Mouse (Mus musculus): ENCODE data around the gene Dnmt3b.
A peak's percentile ranks its signal among the peaks of the same experiment; 100 is the strongest.

Gene Dnmt3b

DNA sequence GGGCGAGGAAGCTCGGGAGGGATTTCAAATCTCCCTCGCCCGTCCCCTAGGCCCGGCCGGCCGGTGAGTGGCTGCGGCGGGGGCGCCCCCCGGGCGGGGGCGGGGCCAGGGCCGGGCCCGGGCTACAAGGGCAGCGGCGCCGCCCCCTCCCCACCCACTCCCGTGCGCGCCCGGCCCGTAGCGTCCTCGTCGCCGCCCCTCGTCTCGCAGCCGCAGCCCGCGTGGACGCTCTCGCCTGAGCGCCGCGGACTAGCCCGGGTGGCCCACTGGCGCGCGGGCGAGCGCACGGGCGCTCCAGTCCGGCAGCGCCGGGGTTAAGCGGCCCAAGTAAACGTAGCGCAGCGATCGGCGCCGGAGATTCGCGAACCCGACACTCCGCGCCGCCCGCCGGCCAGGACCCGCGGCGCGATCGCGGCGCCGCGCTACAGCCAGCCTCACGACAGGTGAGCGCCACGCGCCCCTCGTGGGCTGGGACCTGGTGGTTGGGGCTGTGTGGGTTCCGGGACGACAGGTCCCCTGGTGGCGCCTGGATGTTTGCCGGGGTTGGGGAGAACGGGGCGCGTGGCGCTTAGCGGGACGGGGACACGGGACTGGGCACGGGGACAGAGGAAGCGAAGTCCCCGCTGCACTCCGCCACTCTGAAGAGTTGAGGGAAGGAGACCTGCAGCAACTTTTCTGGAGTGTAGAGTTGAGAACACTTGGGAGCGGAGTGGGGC is at the start of gene Dnmt3b:
Dnmt3b (plus strand) TSS at position 153 of the 716 bp plus-strand sequence.
- peak; percentile 67 for DNase-seq (ENCODE audit: low read depth)

DNA sequence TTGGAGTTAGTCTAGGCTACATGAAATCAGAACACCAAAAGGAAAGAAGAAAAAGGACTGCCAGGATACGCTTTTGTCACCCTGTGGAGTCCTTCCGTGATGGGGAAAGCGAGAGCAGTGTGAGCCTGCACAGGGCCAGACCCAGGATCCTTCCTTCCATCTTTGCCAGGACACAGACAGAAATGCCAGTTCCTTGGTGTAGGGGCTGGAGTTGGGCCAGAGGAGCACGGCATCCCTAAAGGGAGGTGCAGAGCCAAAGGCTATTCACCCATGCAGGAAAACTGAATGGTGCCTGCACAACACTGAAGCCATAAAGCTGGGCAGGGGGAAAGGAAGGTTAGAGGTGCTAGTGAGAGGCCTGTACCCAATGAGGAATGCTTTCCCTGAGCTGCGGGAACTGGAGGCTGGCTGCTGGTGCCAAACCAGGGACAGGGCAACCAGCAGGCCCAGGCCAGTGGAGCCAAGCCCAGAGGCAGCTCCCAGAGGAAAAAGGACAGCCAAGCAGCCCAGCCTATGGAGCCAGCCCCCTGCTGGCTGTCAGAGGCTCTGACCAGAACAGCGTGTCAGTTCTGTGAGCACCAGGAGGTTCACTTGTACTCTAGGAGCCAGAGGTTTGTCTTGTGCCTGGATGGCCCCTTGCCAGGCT is 49.1 kb upstream of the Dnmt3b start:
- DNase-seq (ENCODE audit: low read depth) = no peak

DNA sequence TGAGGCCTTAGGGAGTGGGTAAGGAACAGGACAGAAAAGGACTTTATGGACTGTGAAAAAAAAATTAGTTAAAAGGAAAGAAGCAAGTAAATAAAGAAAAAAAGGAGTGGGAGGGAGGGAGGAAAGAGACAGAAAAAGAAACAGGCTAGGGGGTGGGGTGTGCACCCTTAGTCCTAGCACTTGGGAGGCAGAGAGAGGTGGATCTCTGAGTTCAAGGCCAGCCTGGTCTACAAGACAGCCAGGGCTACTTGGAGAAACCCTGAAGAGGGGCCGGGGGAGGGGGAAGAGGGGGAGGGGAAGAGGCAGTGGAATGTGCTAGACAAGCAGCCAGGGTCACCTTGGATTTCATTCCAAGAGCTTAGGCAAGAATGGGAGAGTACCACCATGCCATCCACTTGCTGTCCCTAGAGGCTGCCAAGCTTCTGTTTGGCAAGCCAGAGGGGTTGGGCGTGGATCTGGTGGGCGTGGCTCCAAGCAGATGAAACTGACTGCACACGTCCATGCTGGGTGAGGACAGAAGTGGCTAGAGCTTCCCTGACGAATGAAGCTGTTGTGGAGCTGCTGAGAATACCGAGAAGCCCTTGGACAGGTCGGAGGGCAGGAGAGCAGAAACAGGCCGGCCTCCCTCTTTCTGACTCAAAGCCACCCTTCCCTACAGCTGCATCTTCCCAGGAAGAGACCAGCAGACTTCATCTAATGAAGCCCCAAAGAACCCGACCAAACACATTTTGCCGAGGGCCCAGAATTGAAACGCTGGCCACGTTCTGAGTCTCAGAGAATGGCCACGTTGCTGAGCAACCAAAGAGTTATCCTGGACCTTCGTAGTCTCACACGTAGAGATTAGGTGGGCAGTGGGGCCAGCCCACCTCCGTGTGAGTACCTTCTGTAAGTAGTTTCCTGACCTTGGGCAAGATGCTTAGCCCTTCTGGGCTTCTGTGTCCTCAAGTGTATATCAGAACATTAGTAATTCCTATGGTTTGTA is 48.3 kb upstream of the Dnmt3b start:
- no peak for DNase-seq (ENCODE audit: low read depth)

DNA sequence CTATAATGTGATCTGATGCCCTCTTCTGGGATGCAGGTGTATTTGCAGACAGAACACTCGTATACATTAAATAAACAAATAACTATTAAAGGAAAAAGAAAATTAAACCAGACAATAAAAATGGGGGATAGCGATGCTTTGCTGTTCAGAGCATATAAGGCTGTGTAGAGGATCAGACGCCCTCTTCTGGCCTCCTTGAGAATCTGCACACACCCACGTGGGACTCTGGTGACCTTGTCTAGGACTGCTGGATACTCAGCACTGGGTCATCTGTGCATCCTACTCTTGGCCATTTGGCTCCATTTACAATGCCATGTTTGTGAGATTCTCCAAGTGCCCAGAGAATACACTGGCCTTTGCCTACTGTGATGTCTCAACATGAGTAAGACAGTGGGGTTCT is 45.5 kb upstream of the Dnmt3b start:
- DNase-seq (ENCODE audit: low read depth) = no peak

DNA sequence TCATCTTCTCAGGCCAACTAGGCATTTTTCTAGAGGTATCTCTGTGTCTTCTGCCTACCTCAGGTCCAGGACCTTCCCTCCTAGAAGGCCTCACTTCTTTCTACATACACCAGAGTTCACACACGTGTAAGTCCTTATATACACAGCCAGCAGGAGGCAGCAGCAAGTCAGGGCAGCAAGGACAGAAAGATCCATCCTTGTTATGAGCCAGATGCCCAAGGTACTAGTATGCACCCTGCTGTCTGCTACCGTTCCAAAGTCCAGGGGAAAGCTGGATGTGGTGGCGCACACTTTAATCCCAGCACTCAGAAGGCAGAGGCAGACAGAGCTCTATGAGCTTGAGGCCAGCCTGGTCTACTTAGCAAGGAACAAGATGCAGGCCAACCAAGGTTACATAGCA is 42.8 kb upstream of the Dnmt3b start:
- DNase-seq (ENCODE audit: low read depth) = peak; percentile 28

DNA sequence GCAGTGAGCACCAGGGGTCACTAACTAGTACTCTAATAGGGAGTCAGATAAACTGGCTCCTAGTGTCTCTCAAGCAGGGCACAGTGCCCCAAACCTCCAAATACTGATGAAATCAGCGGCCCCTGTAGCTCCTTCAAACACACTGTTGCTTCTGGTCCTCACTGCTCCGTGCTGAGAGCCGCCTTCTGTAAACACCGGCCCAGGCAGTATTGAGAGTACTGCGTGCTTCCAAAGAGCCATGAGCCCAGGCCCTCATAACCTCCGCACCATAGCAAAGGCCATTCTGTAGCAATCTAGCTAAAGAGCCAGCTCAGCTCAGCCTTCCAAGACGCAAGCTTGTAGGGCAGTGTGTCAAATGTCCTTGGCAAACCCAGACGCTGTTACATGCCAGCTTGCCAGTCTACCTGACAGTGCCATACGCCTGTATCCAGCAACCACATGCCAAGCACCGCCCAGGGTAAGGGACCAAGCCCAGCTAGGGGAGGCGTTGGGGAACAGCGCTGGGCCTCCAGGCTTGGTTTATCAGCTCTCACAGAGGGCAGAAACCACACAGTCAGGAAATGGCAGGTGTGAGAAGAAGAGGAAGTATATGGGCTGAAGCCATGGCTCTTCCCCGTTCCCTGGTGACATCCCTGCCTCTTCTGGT is 41.3 kb upstream of the Dnmt3b start:
- peak; percentile 31 for DNase-seq (ENCODE audit: low read depth)

DNA sequence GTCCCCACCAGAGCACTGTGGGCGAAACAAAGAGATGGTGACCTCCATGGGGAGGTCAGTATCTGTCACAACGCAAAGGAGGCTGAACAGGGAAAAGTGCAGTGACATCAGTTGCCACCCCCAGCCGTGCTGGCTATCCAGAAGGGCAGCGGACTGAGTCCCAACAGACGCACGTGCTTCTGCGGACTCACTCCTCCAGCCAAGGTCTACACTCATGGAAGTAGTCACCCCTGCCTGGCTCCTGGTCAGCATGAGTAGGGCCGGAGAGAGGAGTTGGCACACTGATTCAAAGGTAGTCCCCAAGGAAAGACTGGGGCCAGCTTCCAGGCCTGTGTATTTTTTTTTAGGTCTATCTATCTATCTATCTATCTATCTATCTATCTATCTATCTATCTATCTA is 40.2 kb upstream of the Dnmt3b start:
- DNase-seq (ENCODE audit: low read depth) = no peak

DNA sequence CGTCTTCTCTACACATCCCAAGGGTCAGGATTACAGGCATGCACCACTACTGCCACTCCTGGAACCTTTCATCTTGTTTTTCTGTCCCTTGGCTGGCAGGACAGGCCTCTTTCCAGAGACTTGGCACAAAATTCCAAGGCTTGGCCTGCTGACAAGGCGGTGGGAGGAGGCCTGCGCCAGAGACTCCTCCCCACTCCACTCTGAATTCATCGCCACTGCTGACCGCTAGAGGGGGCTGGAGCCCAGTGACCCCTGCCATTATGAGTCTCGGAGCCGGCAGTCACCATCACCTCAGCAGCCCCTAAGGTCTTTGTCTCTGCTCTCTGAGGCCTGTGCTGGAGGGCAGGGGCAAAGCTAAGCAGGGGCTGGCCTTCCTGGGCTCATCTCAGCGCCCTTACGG is 39.7 kb upstream of the Dnmt3b start:
- peak; percentile 81 for DNase-seq (ENCODE audit: low read depth)

DNA sequence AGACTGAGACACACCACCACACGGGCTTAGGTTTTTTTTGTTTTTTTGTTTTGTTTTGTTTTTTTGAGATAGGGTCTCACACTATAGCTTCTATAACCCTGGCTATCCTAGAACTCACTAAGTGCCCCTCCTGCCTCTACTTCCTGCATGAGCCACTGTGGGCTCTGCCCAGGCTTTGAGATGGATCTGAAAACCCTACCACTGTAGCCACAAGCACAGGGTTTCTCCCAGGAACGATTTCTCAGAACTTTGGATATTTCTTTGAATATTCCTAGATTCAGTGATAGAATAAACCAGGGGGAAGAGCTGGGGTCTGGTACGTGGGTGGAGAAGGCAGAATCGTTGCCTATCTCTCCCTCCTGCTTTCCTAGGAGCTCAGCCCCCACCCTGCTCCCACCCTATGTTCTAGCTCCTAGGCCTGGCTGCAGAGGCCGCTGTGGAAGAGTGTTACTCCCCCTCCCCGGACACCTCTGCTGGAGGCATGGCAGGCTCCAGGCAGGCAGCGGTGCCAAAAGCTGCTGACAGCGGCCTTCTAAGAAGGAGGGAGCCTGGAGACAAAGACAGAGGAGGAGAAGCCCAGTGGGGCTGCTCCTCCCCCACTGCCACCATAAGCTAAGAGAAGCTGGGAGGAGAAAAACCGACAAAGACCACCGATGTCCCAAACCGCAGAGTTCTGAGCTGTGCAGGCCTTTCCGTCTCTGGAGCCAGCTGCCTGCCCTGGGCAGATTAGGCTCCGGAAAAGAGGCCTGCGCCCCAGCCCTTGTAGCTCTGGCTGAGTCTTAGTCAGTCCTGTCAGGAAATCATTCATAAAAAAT is 38.6 kb upstream of the Dnmt3b start:
- no peak for DNase-seq (ENCODE audit: low read depth)

DNA sequence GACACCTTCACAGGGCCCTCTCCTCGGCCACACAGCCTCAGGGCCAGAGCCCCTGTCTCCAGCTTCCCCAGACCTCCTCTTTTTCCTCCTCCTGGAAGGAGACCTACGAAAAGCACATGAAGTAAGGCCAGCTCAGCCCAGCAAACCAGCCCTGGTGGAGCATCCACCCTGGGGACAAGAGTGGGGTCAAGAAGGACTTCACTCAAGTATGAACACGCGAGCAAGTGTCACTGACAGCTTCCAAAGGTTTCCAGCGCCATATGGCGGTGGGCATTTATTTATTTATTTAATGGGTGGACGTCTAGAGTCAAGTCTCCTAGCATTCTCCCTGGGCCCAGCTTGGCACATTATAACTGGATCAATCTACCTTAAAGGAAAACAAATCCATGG is 38.0 kb upstream of the Dnmt3b start:
- no peak for DNase-seq (ENCODE audit: low read depth)

DNA sequence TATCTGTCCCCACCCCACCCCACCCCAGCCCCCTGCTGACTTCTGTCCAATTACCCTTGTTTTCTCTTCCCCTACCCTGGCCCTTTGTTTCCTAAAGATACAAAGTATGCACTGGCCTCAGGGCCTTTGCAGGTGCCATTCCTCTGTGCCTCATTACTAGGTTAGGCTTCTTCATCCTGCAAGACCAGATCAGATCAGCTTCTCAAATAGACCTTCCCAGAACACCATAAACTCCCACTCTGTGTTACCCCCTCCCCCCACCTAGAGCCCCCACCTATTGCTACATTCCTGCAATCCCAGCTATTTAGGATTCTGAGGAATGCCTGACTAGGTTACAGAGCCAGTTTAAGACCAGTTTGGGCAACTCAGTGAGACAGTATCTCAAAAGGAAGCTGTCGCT is 37.5 kb upstream of the Dnmt3b start:
- DNase-seq (ENCODE audit: low read depth) = no peak

DNA sequence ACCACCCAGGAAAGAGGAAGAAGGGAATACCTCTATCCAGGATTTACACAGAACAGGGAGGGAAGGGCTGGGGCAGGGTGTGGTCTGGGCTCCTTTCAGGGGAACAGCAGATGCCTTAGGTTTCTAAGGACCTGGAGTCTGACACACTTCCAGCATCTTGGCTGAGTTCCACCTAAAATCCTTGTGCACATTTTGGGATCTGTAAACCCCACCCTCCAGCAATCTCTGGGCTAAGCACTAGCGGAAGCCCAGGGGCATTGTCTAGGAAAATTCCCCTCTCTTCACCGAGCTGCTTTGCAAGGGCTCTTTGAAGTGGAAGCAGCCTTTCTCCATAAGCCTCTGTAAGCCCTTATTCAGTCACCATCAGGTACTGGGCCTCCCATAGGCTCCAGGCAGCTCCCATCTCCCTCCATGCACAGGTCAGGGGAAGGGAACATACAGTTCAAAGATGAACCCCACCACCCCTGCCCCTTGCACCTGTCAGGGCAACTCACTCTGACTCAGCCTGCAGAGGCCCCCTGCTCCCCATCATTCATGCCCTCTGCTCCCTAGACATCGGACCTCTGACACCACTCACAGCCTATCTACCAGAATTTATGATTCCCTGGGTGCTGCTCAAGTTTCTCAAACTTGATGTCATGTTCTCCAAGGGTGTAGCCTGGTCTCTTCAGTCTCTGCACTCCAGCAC is 36.5 kb upstream of the Dnmt3b start:
- DNase-seq (ENCODE audit: low read depth) = no peak

DNA sequence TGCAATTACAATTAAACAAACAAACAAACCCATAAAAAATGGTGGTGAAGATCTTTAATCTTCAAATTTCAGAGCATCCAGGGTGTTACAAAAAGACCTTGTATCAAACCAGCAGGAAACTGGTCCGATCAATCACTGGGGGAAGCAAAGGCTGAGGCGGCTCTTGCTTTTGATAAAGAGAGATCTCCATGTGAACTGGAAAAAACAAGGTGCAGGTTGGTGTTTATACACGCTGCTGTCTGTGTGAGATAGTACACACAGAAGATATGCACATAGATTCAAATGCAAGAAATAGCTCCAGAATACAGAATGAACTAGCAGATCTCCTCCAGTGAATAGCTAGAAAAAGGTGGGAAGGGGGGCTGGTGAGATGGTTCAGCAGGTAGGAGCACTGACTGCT is 32.4 kb upstream of the Dnmt3b start:
- no peak for DNase-seq (ENCODE audit: low read depth)

DNA sequence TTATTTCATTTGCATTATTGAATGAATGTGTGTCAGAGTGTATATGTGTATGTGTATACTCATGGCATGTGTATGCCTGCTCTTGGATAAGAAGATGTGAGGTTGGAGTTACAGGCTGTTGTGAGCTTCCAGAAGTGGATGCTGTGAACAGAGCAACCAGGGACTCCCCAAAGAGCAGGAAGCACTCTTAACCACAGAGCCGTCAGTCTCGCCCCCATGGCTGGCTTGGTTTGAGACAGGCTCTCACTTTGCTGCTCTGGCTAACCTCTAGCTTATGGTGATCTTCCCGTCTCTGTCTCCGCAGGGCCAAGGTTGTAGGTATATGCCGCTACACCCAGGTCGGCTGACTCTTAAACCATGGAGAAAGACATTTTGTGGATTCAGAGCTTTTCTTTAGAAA is 30.8 kb upstream of the Dnmt3b start:
- DNase-seq (ENCODE audit: low read depth) = no peak

DNA sequence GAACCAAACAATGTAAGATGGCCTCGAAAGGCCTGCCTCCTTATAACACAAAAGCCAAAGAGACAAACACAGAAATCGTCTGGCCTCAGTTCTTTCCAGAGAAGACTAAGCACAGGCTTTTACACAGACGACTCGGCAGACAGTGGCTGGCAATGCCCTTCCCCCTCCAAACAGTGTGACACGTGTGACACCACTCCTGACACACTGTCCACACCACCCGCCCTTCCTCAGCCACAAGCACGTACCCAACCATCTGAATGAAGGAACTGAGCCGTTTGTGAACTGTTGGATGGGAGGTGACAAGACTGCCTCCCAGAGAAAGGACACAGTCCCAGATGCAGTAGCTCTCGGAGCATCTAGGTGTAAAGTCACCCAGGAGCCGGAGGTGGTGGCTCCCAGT is 30.4 kb upstream of the Dnmt3b start:
- DNase-seq (ENCODE audit: low read depth) = no peak

DNA sequence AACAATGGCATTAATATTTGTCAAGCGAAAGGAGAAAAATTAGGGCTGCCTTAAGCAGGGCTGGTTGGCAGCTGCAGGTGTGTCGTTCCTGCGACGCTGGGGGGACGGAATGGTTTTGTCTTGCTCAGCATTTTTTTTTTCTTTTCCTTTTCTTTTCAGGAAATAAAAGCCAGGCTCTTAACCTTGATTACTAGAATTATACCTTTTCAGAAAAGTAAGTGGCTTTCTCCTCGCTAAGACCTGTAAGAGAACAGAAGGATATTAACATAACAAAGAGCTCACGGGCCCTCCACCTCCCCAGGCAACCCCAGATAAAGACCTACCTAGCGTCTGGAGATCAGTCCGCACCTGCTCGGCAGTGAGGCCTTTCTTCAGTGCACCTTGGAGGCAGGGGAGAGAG is 26.8 kb upstream of the Dnmt3b start:
- DNase-seq (ENCODE audit: low read depth) = no peak

DNA sequence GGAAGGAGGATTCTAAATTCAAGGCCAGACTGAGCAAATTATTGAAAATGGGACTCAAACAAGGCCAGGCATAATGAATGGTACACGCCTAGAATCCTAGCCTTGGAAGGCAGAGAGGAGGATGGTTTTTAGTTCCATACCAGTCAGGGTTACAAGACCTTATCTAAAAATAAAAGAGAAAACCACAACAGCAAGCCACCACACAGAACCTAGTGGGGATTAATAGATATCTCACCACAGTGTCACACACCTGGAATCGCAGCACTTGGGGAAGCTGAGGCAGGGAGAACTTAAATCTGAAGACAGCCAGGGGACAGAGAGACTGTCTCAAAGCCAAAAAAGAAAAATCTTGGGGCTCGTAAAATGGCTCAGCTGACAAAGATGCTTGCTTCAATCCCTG is 18.3 kb upstream of the Dnmt3b start:
- no peak for DNase-seq (ENCODE audit: low read depth)

DNA sequence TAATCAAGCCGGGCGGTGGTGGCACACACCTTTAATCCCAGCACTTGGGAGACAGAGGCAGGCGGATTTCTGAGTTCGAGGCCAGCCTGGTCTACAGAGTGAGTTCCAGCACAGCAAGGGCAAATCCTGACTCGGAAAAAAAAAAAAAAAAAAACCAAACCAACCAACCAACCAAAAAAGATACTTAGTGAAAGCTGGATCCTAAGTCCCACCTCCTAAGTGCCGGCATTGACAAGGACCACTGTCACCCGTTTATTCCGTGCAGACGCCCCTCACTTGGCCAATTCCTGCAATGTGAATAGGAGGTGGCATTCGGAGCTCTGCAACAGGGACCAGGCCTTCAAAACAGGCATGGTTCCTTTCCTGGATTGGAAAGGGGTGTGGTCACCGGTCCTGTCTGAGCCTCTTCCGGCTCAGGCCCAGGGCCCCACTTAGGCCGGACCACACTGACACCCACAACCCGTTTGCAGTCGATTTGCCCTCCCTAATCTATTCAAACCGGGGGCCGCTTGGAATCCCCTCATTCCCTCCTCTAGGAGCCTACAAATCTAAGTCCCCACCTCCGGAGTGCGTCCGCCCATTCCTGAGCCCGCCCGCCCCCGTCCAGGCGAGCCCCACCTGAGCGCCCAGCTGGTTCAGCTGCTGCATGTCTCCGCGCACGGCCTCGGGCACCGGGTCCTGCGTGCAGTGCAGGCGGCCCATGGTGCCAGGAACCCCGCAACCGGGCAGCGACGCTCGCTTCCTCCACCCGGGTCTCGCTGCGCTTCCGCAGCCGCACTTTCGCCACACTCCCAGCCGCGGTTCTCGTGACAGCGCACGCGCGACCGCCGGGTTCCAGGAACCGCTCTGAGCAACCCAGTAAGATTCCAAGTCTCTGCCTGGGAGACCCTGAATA is 17.0 kb upstream of the Dnmt3b start, which contains the start of gene Commd7:
Commd7 (minus strand) TSS at position 806 of the 895 bp plus-strand sequence.
- DNase-seq (ENCODE audit: low read depth) = peak; percentile 90

DNA sequence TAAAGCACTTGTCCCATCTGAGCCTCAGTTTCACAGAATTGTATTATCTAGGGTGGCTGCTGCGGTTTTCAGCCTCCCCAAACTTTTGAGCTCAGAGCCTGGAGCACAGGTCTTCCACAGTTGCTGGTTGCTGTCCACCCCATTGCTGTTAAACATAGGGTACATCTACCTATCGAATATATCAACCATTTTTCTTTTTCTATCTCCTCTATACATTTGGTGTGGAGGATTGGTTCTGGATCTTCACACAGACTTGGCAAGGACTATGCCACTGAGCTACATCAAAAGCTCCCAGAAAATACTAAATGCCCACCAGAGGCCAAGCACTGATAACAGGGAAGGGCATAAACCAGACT is 16.4 kb upstream of the Dnmt3b start:
- DNase-seq (ENCODE audit: low read depth) = no peak

DNA sequence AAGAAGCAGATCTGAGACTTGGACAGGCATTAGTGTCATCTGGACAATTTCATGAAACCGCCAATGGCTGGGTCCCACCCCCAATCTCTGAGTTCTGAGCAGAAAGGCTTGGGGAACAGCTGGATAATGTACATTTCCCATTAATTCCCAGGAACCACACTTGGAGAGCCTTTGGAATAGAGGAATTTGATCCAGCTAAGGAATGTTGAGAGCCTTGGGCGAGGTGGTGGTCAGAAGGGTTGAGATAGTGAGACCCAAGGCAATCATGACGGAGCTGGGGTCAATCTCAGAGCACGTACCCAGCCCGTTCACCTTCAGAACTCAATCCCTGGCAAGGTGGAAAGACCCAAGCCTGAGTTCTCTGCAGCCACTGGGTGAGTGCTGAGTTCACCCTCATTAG is 16.0 kb upstream of the Dnmt3b start:
- DNase-seq (ENCODE audit: low read depth) = no peak
